Mouse (Mus musculus) monocyte, adult 59 days (primary cell): ENCODE data around the gene Smpd2. TPM values are rescaled to one million over a fixed set of nuclear protein-coding genes. Genes with fewer than 3 reads are reported as not detected.

Experiments used
- total RNA-seq, 2 experiments: library from RNA; stranded (reverse); gene quantifications; one replicate each; pipeline ENCODE4 v1.2.4; 2023

The Smpd2 gene
- 10 to 100 TPM; 22.6 to 27.9 TPM for total RNA-seq

GRCm38 (mm10) chr10:41489708-41490517 lies at the start of gene Smpd2, which contains the start of gene Ppil6:
TSS of gene Smpd2 (minus strand) at chr10:41490369.
TSS of gene Ppil6 (plus strand) at chr10:41490439.

DNA sequence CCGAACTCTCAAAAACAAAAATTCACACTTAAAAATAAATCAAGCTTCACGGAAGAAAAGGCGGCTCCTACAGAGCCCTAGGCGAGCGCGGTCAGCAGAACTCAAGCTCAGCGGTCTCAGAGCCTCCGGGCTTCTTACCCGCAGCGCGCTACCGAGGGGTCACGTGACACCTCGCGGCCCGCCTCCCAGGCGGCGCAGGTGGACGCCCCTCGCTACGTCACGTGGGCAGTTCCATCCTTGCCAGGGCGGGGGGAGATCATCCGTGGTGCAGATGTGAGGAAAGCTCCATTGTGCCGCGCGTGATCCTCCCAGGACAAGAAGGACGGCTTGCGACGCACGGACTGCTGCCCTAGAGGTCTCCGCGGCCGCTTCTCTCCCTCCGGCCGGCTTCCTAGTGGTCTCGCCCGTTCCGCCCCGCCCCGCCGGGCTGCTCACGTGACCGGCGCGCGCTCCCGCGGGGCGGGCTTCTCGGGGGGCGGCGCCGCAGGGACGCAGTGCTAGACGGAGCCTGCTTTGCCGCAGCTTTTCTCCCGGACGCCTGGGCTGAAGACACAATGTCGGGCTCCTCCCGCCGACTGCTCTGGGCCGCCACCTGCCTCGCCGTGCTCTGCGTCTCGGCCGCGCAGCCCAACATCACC lies 28.9 kb upstream of the Smpd2 start, which contains the start of gene Cd164:
TSS of gene Cd164 (plus strand) at position 434 of the 638 bp plus-strand sequence.

DNA sequence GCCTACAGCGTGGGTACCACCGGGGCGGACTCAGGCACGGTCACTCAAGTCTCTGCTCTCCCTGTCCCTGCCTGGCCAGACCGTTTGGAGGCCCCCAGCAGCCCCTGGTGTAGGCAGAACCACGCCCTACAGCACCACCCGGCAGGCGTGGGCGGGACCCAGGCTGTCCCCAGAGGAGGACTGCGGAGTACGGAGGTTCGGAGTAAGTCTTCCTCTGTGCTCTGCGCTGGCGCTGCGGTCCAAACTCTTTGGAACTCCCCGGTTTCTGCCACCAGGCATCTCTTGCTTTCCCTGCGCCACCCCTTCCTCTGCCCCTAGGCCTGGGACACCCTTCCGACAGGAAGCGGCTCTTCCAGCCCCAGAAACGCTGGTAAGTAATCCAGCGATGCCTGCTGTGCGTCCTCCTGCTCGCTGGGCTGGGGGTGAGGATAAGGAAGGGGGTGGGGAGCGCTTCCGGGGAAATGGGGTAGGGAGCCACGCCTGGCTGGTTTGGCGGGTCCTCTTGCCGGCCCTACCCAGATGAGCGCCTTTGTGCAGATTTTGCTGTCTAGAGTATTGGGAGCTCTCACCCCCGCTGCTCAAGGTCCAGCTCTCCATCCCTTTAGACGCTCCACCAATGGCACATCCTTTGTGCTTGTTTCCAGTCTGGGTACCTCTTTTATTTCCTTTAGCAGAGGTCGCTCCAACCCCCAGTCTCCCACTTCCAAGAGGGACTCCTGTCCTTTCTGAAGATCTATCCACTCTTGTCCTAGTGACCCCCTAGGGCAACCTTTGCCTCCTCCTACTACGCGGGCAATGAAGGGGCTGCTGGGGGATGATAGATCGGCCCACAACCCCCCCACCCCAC lies 13.8 kb downstream of the Smpd2 start, which contains the start of gene Mical1:
TSS of gene Mical1 (plus strand) at position 144 of the 847 bp plus-strand sequence.

DNA sequence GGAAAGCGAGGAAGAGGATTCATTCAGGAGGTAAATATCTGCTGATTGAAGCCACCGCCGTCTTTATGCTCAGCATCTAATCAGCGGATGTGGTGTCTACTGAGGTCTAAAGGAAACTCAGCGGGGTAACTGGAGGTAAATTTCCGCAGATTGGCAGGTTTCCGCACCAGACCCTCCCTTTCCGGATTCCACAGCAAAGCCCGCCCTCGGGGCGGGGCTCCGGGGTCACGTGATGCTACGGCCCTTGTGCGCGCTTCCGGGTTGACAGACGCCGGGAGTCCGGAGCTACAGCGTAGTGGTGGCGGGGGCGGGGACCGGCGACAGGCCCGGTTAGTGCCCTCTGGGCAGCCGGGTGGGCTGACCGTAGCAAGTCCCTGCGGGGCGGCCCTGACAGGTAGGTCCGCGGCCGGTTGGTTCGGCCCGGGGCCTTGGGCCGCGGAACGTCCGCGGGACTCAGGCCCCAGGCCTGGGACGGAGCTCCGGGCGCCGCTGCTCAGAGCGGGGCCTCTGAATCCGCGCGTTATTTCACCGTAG lies 40.0 kb downstream of the Smpd2 start, which contains the start of gene Zbtb24:
TSS of gene Zbtb24 (plus strand) at position 247 of the 534 bp plus-strand sequence.

Other genes starting within 250 kb of the Smpd2 start
- gene Fig4, start 187.1 kb downstream of the Smpd2 start, total RNA-seq, result 10 to 100 TPM; 20.3 to 20.8 TPM
- gene Ak9, start 186.4 kb downstream of the Smpd2 start, total RNA-seq, result not detected
- 10 to 100 TPM; 17.7 to 20.0 TPM for gene Zbtb24, start 40.0 kb downstream of the Smpd2 start, total RNA-seq
- 100 to 1,000 TPM; 233 to 239 TPM for gene Mical1, start 14.1 kb downstream of the Smpd2 start, total RNA-seq
- under 1 TPM in 1 of 2 experiments, not detected in 1; 0.47 TPM for gene Ppil6, start 70 bp upstream of the Smpd2 start, total RNA-seq
- gene Cd164, start 29.0 kb upstream of the Smpd2 start, total RNA-seq, result 100 to 1,000 TPM; 145 to 154 TPM
- gene Ccdc162, start 226.3 kb upstream of the Smpd2 start, total RNA-seq, result not detected